Mouse (Mus musculus): ENCODE results near the gene Wdr76.

DNA sequence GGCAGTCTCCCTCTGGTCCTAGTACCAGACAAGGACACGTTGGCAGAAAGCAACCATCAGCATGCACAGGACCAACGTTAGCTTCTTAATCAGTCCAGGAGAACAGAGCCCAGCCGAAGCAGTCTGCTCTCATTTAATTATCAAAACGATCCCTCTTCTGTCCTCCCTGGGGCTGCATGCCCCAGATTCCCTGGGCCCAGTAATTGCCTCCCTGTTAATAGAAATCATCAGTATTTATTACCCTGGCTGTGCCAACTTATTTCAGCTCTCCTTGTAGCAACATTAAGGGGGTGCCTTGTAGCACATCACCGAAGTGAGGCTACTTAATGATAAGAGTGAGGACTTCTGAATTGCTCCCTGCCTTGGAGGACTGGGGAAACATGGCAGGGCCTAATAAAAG, 59.4 kb downstream of the Wdr76 start:
- no peak for TF ChIP-seq CTCF (IDR thresholded peaks at IDR 0.05; ENCODE audit: extremely low read depth, insufficient read depth, low read length)
- TF ChIP-seq POLR2A (IDR thresholded peaks at IDR 0.05; ENCODE audit: extremely low read depth, insufficient read depth, low read length): no peak
